Mouse (Mus musculus) bone marrow, adult 2 months (tissue): ENCODE data around the gene Megf11.

ENCODE experiments used
- CTCF ChIP-seq: fragments of 200-500 bp; IDR thresholded peaks from 2 replicates; pipeline ENCODE4 v1.5.1; 2011; ENCODE audit warnings: low read length, control low read depth; ENCODE audit not compliant: control insufficient read depth, insufficient read depth
- POLR2A ChIP-seq: fragments of 200-500 bp; IDR thresholded peaks from 2 replicates; pipeline ENCODE4 v1.6.1; 2011; ENCODE audit warnings: low read depth, mild to moderate bottlenecking, control low read depth, low read length, borderline replicate concordance; ENCODE audit not compliant: control insufficient read depth

- TF ChIP-seq POLR2A: no peak
- no peak for TF ChIP-seq CTCF
Measured at GRCm38 (mm10) chr9:64697006-64697405, 311.6 kb downstream of the Megf11 start.
